Mouse (Mus musculus): ENCODE data around the gene Tipin.
"Not testable (repeated sequence)": the region's sequence is repeated elsewhere in the genome, so short reads cannot be mapped to it uniquely, and the experiment has no call there.

Tipin gene

GRCm38 (mm10) chr9:64281105-64281780 is at the start of gene Tipin:
Tipin (plus strand) TSS chr9:64281581.
- peak; percentile 85 for DNase-seq (ENCODE audit: low read depth, low spot score)

GRCm38 (mm10) chr9:64231674-64232073 is 49.7 kb upstream of the Tipin start:
- no peak for DNase-seq (ENCODE audit: low read depth, low spot score)

- no peak for DNase-seq (ENCODE audit: low read depth, low spot score)
Observed at GRCm38 (mm10) chr9:64232257-64232957, 49.0 kb upstream of the Tipin start.

GRCm38 (mm10) chr9:64233656-64234055 is 47.7 kb upstream of the Tipin start:
- DNase-seq (ENCODE audit: low read depth, low spot score) = no peak

GRCm38 (mm10) chr9:64234768-64235435 is 46.5 kb upstream of the Tipin start, which contains the start of gene Uchl4:
Uchl4 (plus strand) TSS chr9:64235201.
- DNase-seq (ENCODE audit: low read depth, low spot score) = no peak

- no peak for DNase-seq (ENCODE audit: low read depth, low spot score)
Observed at GRCm38 (mm10) chr9:64236056-64236455, 45.3 kb upstream of the Tipin start.

GRCm38 (mm10) chr9:64240116-64240515 is 41.3 kb upstream of the Tipin start:
- DNase-seq (ENCODE audit: low read depth, low spot score) = no peak

GRCm38 (mm10) chr9:64240681-64241080 is 40.7 kb upstream of the Tipin start:
- DNase-seq (ENCODE audit: low read depth, low spot score) = no peak

GRCm38 (mm10) chr9:64242381-64242831 is 39.0 kb upstream of the Tipin start:
- DNase-seq (ENCODE audit: low read depth, low spot score) = no peak

GRCm38 (mm10) chr9:64249371-64249770 is 32.0 kb upstream of the Tipin start:
- DNase-seq (ENCODE audit: low read depth, low spot score) = no peak

- DNase-seq (ENCODE audit: low read depth, low spot score) = no peak
Observed at GRCm38 (mm10) chr9:64250111-64250730, 31.2 kb upstream of the Tipin start.

- no peak for DNase-seq (ENCODE audit: low read depth, low spot score)
Observed at GRCm38 (mm10) chr9:64252591-64253020, 28.8 kb upstream of the Tipin start.

GRCm38 (mm10) chr9:64253021-64253904 is 28.1 kb upstream of the Tipin start, which contains the start of gene Map2k1:
Map2k1 (minus strand) TSS chr9:64253631.
- DNase-seq (ENCODE audit: low read depth, low spot score) = peak; percentile 100

GRCm38 (mm10) chr9:64255422-64255821 is 26.0 kb upstream of the Tipin start:
- no peak for DNase-seq (ENCODE audit: low read depth, low spot score)

GRCm38 (mm10) chr9:64256204-64256603 is 25.2 kb upstream of the Tipin start:
- DNase-seq (ENCODE audit: low read depth, low spot score) = no peak

GRCm38 (mm10) chr9:64259906-64260305 is 21.5 kb upstream of the Tipin start:
- DNase-seq (ENCODE audit: low read depth, low spot score) = no peak

- DNase-seq (ENCODE audit: low read depth, low spot score) = no peak
Observed at GRCm38 (mm10) chr9:64261023-64261422, 20.4 kb upstream of the Tipin start.

- no peak for DNase-seq (ENCODE audit: low read depth, low spot score)
Observed at GRCm38 (mm10) chr9:64264813-64265212, 16.6 kb upstream of the Tipin start.

- no peak for DNase-seq (ENCODE audit: low read depth, low spot score)
Observed at GRCm38 (mm10) chr9:64267231-64267630, 14.2 kb upstream of the Tipin start.

GRCm38 (mm10) chr9:64268196-64268595 is 13.2 kb upstream of the Tipin start:
- DNase-seq (ENCODE audit: low read depth, low spot score) = no peak

GRCm38 (mm10) chr9:64268836-64269235 is 12.5 kb upstream of the Tipin start:
- DNase-seq (ENCODE audit: low read depth, low spot score) = not testable (repeated sequence)

Measured in retina, postnatal 7 days (tissue).